Mouse (Mus musculus): ENCODE data around the gene Rarb. TPM values are rescaled to one million over a fixed set of nuclear protein-coding genes. Genes with fewer than 3 reads are reported as not detected.

Rarb gene
- polyA plus RNA-seq, 1 experiment, result 1.0 TPM

- Histone ChIP-seq H3K4me1 (ENCODE audit: control insufficient read depth, insufficient read depth, insufficient read length) (no peaks in the 10 kb centered on the region), H3K36me3 (ENCODE audit: control insufficient read depth, insufficient read depth, low read length) (no peaks in the 10 kb centered on the region), H3K27me3 (ENCODE audit: control insufficient read depth, insufficient read depth, low read length) (no peaks in the 10 kb centered on the region), H3K4me3 (ENCODE audit: extremely low read depth, insufficient read depth, insufficient read length) (no peak overlapping the region), H3K27ac (ENCODE audit: insufficient read depth, low read length) (no peak overlapping the region)
- WGBS, result 63% methylated on average over 9 of the region's 9 CpGs
- TF ChIP-seq POLR2A (IDR thresholded peaks at IDR 0.05; ENCODE audit: low read depth, low read length), result no peak
- TF ChIP-seq CTCF (IDR thresholded peaks at IDR 0.05; ENCODE audit: extremely low read depth, insufficient read depth, insufficient read length, insufficient replicate concordance), result no peak
- DNase-seq (ENCODE audit: low read depth in 1 of 2, low spot score in 2 of 2), result no peak
Observed at GRCm38 (mm10) chr14:16733595-16734298, 85.2 kb downstream of the Rarb start.

GRCm38 (mm10) chr14:16732054-16732453 lies 86.9 kb downstream of the Rarb start:
- H3K4me3 ChIP-seq (ENCODE audit: extremely low read depth, insufficient read depth, insufficient read length), result no peak overlapping the region
- H3K36me3 ChIP-seq (ENCODE audit: control insufficient read depth, insufficient read depth, low read length), result no peaks in the 10 kb centered on the region
- no peaks in the 10 kb centered on the region for H3K27me3 ChIP-seq (ENCODE audit: control insufficient read depth, insufficient read depth, low read length)
- H3K27ac ChIP-seq (ENCODE audit: insufficient read depth, low read length), result no peak overlapping the region
- no peak for TF ChIP-seq CTCF (IDR thresholded peaks at IDR 0.05; ENCODE audit: extremely low read depth, insufficient read depth, insufficient read length, insufficient replicate concordance)
- DNase-seq (ENCODE audit: low read depth in 1 of 2, low spot score in 2 of 2), result no peak
- no peaks in the 10 kb centered on the region for H3K4me1 ChIP-seq (ENCODE audit: control insufficient read depth, insufficient read depth, insufficient read length)
- WGBS, result 78% methylated on average over 2 of the region's 2 CpGs

GRCm38 (mm10) chr14:16728175-16728838 lies 90.6 kb downstream of the Rarb start:
- no peaks in the 10 kb centered on the region for H3K4me1 ChIP-seq (ENCODE audit: control insufficient read depth, insufficient read depth, insufficient read length)
- no peak for DNase-seq (ENCODE audit: low read depth in 1 of 2, low spot score in 2 of 2)
- 96% methylated on average over 2 of the region's 2 CpGs for WGBS
- no peak overlapping the region for H3K4me3 ChIP-seq (ENCODE audit: extremely low read depth, insufficient read depth, insufficient read length)
- TF ChIP-seq POLR2A (IDR thresholded peaks at IDR 0.05; ENCODE audit: low read depth, low read length) (no peak), CTCF (IDR thresholded peaks at IDR 0.05; ENCODE audit: extremely low read depth, insufficient read depth, insufficient read length, insufficient replicate concordance) (no peak)
- no peaks in the 10 kb centered on the region for H3K36me3 ChIP-seq (ENCODE audit: control insufficient read depth, insufficient read depth, low read length)
- H3K27ac ChIP-seq (ENCODE audit: insufficient read depth, low read length), result no peak overlapping the region
- H3K27me3 ChIP-seq (ENCODE audit: control insufficient read depth, insufficient read depth, low read length), result no peaks in the 10 kb centered on the region

GRCm38 (mm10) chr14:16723991-16724390 lies 95.0 kb downstream of the Rarb start:
- Histone ChIP-seq H3K4me3 (ENCODE audit: extremely low read depth, insufficient read depth, insufficient read length) (no peak overlapping the region), H3K4me1 (ENCODE audit: control insufficient read depth, insufficient read depth, insufficient read length) (no peaks in the 10 kb centered on the region), H3K27ac (ENCODE audit: insufficient read depth, low read length) (no peak overlapping the region), H3K36me3 (ENCODE audit: control insufficient read depth, insufficient read depth, low read length) (no peaks in the 10 kb centered on the region), H3K27me3 (ENCODE audit: control insufficient read depth, insufficient read depth, low read length) (no peaks in the 10 kb centered on the region)
- 92% methylated on average over 15 of the region's 15 CpGs for WGBS
- no peak for DNase-seq (ENCODE audit: low read depth in 1 of 2, low spot score in 2 of 2)
- TF ChIP-seq POLR2A (IDR thresholded peaks at IDR 0.05; ENCODE audit: low read depth, low read length) (no peak), CTCF (IDR thresholded peaks at IDR 0.05; ENCODE audit: extremely low read depth, insufficient read depth, insufficient read length, insufficient replicate concordance) (no peak)

GRCm38 (mm10) chr14:16717821-16718220 lies 101.1 kb downstream of the Rarb start:
- DNase-seq (ENCODE audit: low read depth in 1 of 2, low spot score in 2 of 2), result no peak
- Histone ChIP-seq H3K27ac (ENCODE audit: insufficient read depth, low read length) (no peak overlapping the region), H3K4me1 (ENCODE audit: control insufficient read depth, insufficient read depth, insufficient read length) (no peaks in the 10 kb centered on the region), H3K27me3 (ENCODE audit: control insufficient read depth, insufficient read depth, low read length) (no peaks in the 10 kb centered on the region), H3K36me3 (ENCODE audit: control insufficient read depth, insufficient read depth, low read length) (no peaks in the 10 kb centered on the region), H3K4me3 (ENCODE audit: extremely low read depth, insufficient read depth, insufficient read length) (no peak overlapping the region)
- TF ChIP-seq CTCF (IDR thresholded peaks at IDR 0.05; ENCODE audit: extremely low read depth, insufficient read depth, insufficient read length, insufficient replicate concordance), result no peak
- TF ChIP-seq POLR2A (IDR thresholded peaks at IDR 0.05; ENCODE audit: low read depth, low read length), result no peak
- WGBS, result 84% methylated on average over 3 of the region's 3 CpGs

GRCm38 (mm10) chr14:16714344-16714955 lies 104.5 kb downstream of the Rarb start:
- DNase-seq (ENCODE audit: low read depth in 1 of 2, low spot score in 2 of 2), result no peak
- Histone ChIP-seq H3K27me3 (ENCODE audit: control insufficient read depth, insufficient read depth, low read length) (no peaks in the 10 kb centered on the region), H3K36me3 (ENCODE audit: control insufficient read depth, insufficient read depth, low read length) (no peaks in the 10 kb centered on the region), H3K27ac (ENCODE audit: insufficient read depth, low read length) (no peak overlapping the region), H3K4me3 (ENCODE audit: extremely low read depth, insufficient read depth, insufficient read length) (no peak overlapping the region), H3K4me1 (ENCODE audit: control insufficient read depth, insufficient read depth, insufficient read length) (no peaks in the 10 kb centered on the region)
- 71% methylated on average over 9 of the region's 9 CpGs for WGBS
- no peak for TF ChIP-seq CTCF (IDR thresholded peaks at IDR 0.05; ENCODE audit: extremely low read depth, insufficient read depth, insufficient read length, insufficient replicate concordance)
- TF ChIP-seq POLR2A (IDR thresholded peaks at IDR 0.05; ENCODE audit: low read depth, low read length), result no peak

GRCm38 (mm10) chr14:16713773-16714172 lies 105.2 kb downstream of the Rarb start:
- no peak overlapping the region for H3K4me3 ChIP-seq (ENCODE audit: extremely low read depth, insufficient read depth, insufficient read length)
- no peak for DNase-seq (ENCODE audit: low read depth in 1 of 2, low spot score in 2 of 2)
- H3K27ac ChIP-seq (ENCODE audit: insufficient read depth, low read length), result no peak overlapping the region
- TF ChIP-seq CTCF (IDR thresholded peaks at IDR 0.05; ENCODE audit: extremely low read depth, insufficient read depth, insufficient read length, insufficient replicate concordance) (no peak), POLR2A (IDR thresholded peaks at IDR 0.05; ENCODE audit: low read depth, low read length) (no peak)
- no peaks in the 10 kb centered on the region for H3K27me3 ChIP-seq (ENCODE audit: control insufficient read depth, insufficient read depth, low read length)
- H3K36me3 ChIP-seq (ENCODE audit: control insufficient read depth, insufficient read depth, low read length), result no peaks in the 10 kb centered on the region
- H3K4me1 ChIP-seq (ENCODE audit: control insufficient read depth, insufficient read depth, insufficient read length), result no peaks in the 10 kb centered on the region
- 82% methylated on average over 2 of the region's 2 CpGs for WGBS

Measured in spleen, adult 2 months (tissue).